Mouse (Mus musculus): ENCODE measurements around the gene Cln6. TPM values are rescaled to one million over a fixed set of nuclear protein-coding genes. Genes with fewer than 3 reads are reported as not detected.
"Not testable (repeated sequence)": the region's sequence is repeated elsewhere in the genome, so short reads cannot be mapped to it uniquely, and the experiment has no call there.

The Cln6 gene
- polyA plus RNA-seq, 1 experiment from 2014 or later: 16.2 TPM

GRCm38 (mm10) chr9:62817828-62818614, 20.6 kb upstream of the Cln6 start:
- Histone ChIP-seq H3K27me3 (ENCODE audit: control insufficient read depth, insufficient read depth, low read length) (no peaks in the 10 kb centered on the region), H3K4me3 (ENCODE audit: low read depth, low read length) (no peak overlapping the region), H3K9ac (ENCODE audit: low read length) (no peak overlapping the region), H3K9me3 (ENCODE audit: control insufficient read depth, low read length) (no peaks in the 10 kb centered on the region), H3K4me1 (replicated peaks; ENCODE audit: control insufficient read depth, insufficient read depth) (no peaks in the 10 kb centered on the region; the same call in 1 of the 2 replicates), H3K36me3 (ENCODE audit: control insufficient read depth, insufficient read depth, low read length) (no peaks in the 10 kb centered on the region), H3K4me2 (replicated peaks; ENCODE audit: low read depth) (no peak overlapping the region), H3K27ac (replicated peaks) (peak overlapping the region; percentile 79)
- 61% methylated on average over 4 of the region's 4 CpGs for WGBS
- ATAC-seq (ENCODE audit: low FRiP score, low TSS enrichment) (no peak), DNase-seq (ENCODE audit: low spot score) (no peak)
- TF ChIP-seq EP300 (optimal IDR thresholded peaks at IDR 0.05): no peak

- Histone ChIP-seq H3K9me3 (ENCODE audit: control insufficient read depth, low read length) (no peaks in the 10 kb centered on the region), H3K4me2 (replicated peaks; ENCODE audit: low read depth) (no peak overlapping the region), H3K9ac (ENCODE audit: low read length) (no peak overlapping the region), H3K4me1 (replicated peaks; ENCODE audit: control insufficient read depth, insufficient read depth) (no peaks in the 10 kb centered on the region; the same call in 1 of the 2 replicates), H3K36me3 (ENCODE audit: control insufficient read depth, insufficient read depth, low read length) (no peaks in the 10 kb centered on the region), H3K27ac (replicated peaks) (no peak overlapping the region), H3K27me3 (ENCODE audit: control insufficient read depth, insufficient read depth, low read length) (no peaks in the 10 kb centered on the region), H3K4me3 (ENCODE audit: low read depth, low read length) (no peak overlapping the region)
- TF ChIP-seq CTCF (IDR thresholded peaks at IDR 0.05; ENCODE audit: low read depth) (no peak), EP300 (optimal IDR thresholded peaks at IDR 0.05) (no peak)
- DNase-seq (ENCODE audit: low spot score): no peak
- ATAC-seq (ENCODE audit: low FRiP score, low TSS enrichment): no peak
- WGBS: 53% methylated on average over 3 of the region's 3 CpGs
Measured at GRCm38 (mm10) chr9:62819494-62819893, 19.1 kb upstream of the Cln6 start.

- ATAC-seq (ENCODE audit: low FRiP score, low TSS enrichment); DNase-seq (ENCODE audit: low spot score); H3K36me3 ChIP-seq (ENCODE audit: control insufficient read depth, insufficient read depth, low read length); H3K27ac ChIP-seq (replicated peaks); H3K4me2 ChIP-seq (replicated peaks; ENCODE audit: low read depth); H3K4me1 ChIP-seq (replicated peaks; ENCODE audit: control insufficient read depth, insufficient read depth); H3K9ac ChIP-seq (ENCODE audit: low read length); H3K4me3 ChIP-seq (ENCODE audit: low read depth, low read length); H3K27me3 ChIP-seq (ENCODE audit: control insufficient read depth, insufficient read depth, low read length); H3K9me3 ChIP-seq (ENCODE audit: control insufficient read depth, low read length): not testable (repeated sequence)
- WGBS: 85% methylated on average over 6 of the region's 6 CpGs
Measured at GRCm38 (mm10) chr9:62819910-62820309, 18.7 kb upstream of the Cln6 start.

GRCm38 (mm10) chr9:62820829-62821228, 17.8 kb upstream of the Cln6 start:
- no peak overlapping the region for H3K27ac ChIP-seq (replicated peaks)
- H3K27me3 ChIP-seq (ENCODE audit: control insufficient read depth, insufficient read depth, low read length): no peaks in the 10 kb centered on the region
- DNase-seq (ENCODE audit: low spot score) (no peak), ATAC-seq (ENCODE audit: low FRiP score, low TSS enrichment) (no peak)
- H3K4me3 ChIP-seq (ENCODE audit: low read depth, low read length): no peak overlapping the region
- H3K9me3 ChIP-seq (ENCODE audit: control insufficient read depth, low read length): no peaks in the 10 kb centered on the region
- no peak for TF ChIP-seq EP300 (optimal IDR thresholded peaks at IDR 0.05)
- TF ChIP-seq CTCF (IDR thresholded peaks at IDR 0.05; ENCODE audit: low read depth): no peak
- no peaks in the 10 kb centered on the region; the same call in 1 of the 2 replicates for H3K4me1 ChIP-seq (replicated peaks; ENCODE audit: control insufficient read depth, insufficient read depth)
- H3K36me3 ChIP-seq (ENCODE audit: control insufficient read depth, insufficient read depth, low read length): no peaks in the 10 kb centered on the region
- H3K4me2 ChIP-seq (replicated peaks; ENCODE audit: low read depth): no peak overlapping the region
- 62% methylated on average over 6 of the region's 6 CpGs for WGBS
- H3K9ac ChIP-seq (ENCODE audit: low read length): no peak overlapping the region

GRCm38 (mm10) chr9:62821811-62822210, 16.8 kb upstream of the Cln6 start:
- DNase-seq (ENCODE audit: low spot score): no peak
- no peaks in the 10 kb centered on the region for H3K36me3 ChIP-seq (ENCODE audit: control insufficient read depth, insufficient read depth, low read length)
- 93% methylated on average over 7 of the region's 7 CpGs for WGBS
- H3K4me3 ChIP-seq (ENCODE audit: low read depth, low read length): no peak overlapping the region
- no peak for ATAC-seq (ENCODE audit: low FRiP score, low TSS enrichment)
- 0 out of 2 replicates have a peak, but pooled peaks have one; percentile 6 for TF ChIP-seq CTCF (IDR thresholded peaks at IDR 0.05; ENCODE audit: low read depth)
- TF ChIP-seq EP300 (optimal IDR thresholded peaks at IDR 0.05): no peak
- H3K27ac ChIP-seq (replicated peaks): no peak overlapping the region
- no peaks in the 10 kb centered on the region for H3K9me3 ChIP-seq (ENCODE audit: control insufficient read depth, low read length)
- no peak overlapping the region for H3K4me2 ChIP-seq (replicated peaks; ENCODE audit: low read depth)
- H3K4me1 ChIP-seq (replicated peaks; ENCODE audit: control insufficient read depth, insufficient read depth): no peaks in the 10 kb centered on the region; the same call in 1 of the 2 replicates
- H3K9ac ChIP-seq (ENCODE audit: low read length): no peak overlapping the region
- no peaks in the 10 kb centered on the region for H3K27me3 ChIP-seq (ENCODE audit: control insufficient read depth, insufficient read depth, low read length)

GRCm38 (mm10) chr9:62825791-62826393, 12.7 kb upstream of the Cln6 start:
- H3K27ac ChIP-seq (replicated peaks): 0 out of 2 replicates have a peak overlapping the region, but pooled peaks have one; percentile 24
- no peaks in the 10 kb centered on the region for H3K9me3 ChIP-seq (ENCODE audit: control insufficient read depth, low read length)
- no peak for DNase-seq (ENCODE audit: low spot score)
- no peaks in the 10 kb centered on the region for H3K27me3 ChIP-seq (ENCODE audit: control insufficient read depth, insufficient read depth, low read length)
- ATAC-seq (ENCODE audit: low FRiP score, low TSS enrichment): no peak
- 25% methylated on average over 6 of the region's 9 CpGs for WGBS
- H3K4me1 ChIP-seq (replicated peaks; ENCODE audit: control insufficient read depth, insufficient read depth): no peaks in the 10 kb centered on the region
- TF ChIP-seq CTCF (IDR thresholded peaks at IDR 0.05; ENCODE audit: low read depth): no peak
- TF ChIP-seq EP300 (optimal IDR thresholded peaks at IDR 0.05): no peak
- no peak overlapping the region for H3K4me2 ChIP-seq (replicated peaks; ENCODE audit: low read depth)
- H3K4me3 ChIP-seq (ENCODE audit: low read depth, low read length): no peak overlapping the region
- H3K36me3 ChIP-seq (ENCODE audit: control insufficient read depth, insufficient read depth, low read length): no peaks in the 10 kb centered on the region
- H3K9ac ChIP-seq (ENCODE audit: low read length): no peak overlapping the region
